Mouse (Mus musculus): ENCODE data around the gene Plekho1. TPM values are rescaled to one million over a fixed set of nuclear protein-coding genes. Genes with fewer than 3 reads are reported as not detected.

Gene Plekho1
- polyA plus RNA-seq (2012; rRNA removed; ENCODE audit: low replicate concordance) = 53.2 and 72.6 TPM in 2 replicates

DNA sequence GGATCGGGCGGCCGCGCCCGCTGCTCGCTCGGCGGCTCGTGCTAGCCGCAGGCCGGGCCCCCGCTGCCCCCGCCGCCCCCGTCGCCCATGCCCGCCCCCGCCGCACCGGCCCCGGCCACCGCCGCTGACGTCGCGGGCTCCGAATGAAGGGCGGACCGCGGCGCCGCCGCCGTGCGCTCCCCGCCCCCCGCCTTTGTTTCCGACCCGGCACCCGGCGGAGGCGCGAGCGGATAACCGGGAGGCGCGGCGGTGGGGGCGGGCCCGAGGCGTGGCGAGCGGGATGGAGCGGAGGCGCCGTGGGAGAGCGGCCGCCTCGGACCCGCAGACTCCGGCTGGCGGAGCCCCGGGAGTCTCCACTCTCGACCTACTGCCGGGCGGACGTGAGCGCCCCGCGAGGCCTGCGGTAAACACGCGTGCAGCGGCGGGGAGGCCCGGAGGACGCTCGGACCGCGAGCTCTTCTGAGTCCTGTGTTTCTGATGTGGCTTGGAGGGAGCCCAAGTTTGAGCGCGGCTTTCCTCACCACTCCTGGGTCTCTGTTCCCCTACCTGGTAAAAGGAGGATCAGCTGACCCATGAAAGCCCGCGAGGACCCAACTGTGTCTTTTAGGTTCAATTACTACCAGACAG, at the start of gene Plekho1:
TSS of gene Plekho1 (minus strand) at position 200 of the 627 bp plus-strand sequence.

Other genes with a start within 250 kb of the Plekho1 start
- gene Tars2, start 235.8 kb downstream of the Plekho1 start, polyA plus RNA-seq (2012; rRNA removed; ENCODE audit: low replicate concordance) = 30.0 and 32.6 TPM in 2 replicates
- gene Rprd2, start 177.1 kb downstream of the Plekho1 start, polyA plus RNA-seq (2012; rRNA removed; ENCODE audit: low replicate concordance) = 9.7 and 14.1 TPM in 2 replicates
- gene Prpf3, start 140.1 kb downstream of the Plekho1 start, polyA plus RNA-seq (2012; rRNA removed; ENCODE audit: low replicate concordance) = 6.4 and 21.3 TPM in 2 replicates
- 33.0 and 52.1 TPM in 2 replicates for gene Mrps21, start 124.5 kb downstream of the Plekho1 start, polyA plus RNA-seq (2012; rRNA removed; ENCODE audit: low replicate concordance)
- gene Ciart, start 113.8 kb downstream of the Plekho1 start, polyA plus RNA-seq (2012; rRNA removed; ENCODE audit: low replicate concordance) = 3.5 and 6.0 TPM in 2 replicates
- 7.6 and 27.9 TPM in 2 replicates for gene BC028528, start 104.0 kb downstream of the Plekho1 start, polyA plus RNA-seq (2012; rRNA removed; ENCODE audit: low replicate concordance)
- gene Aph1a, start 102.0 kb downstream of the Plekho1 start, polyA plus RNA-seq (2012; rRNA removed; ENCODE audit: low replicate concordance) = 141 and 158 TPM in 2 replicates
- gene Car14, start 91.3 kb downstream of the Plekho1 start, polyA plus RNA-seq (2012; rRNA removed; ENCODE audit: low replicate concordance) = 0.67 and 18.1 TPM in 2 replicates
- gene Anp32e, start 66.8 kb downstream of the Plekho1 start, polyA plus RNA-seq (2012; rRNA removed; ENCODE audit: low replicate concordance) = 8.2 and 8.7 TPM in 2 replicates
- 4.3 and 7.9 TPM in 2 replicates for gene Vps45, start 62.5 kb upstream of the Plekho1 start, polyA plus RNA-seq (2012; rRNA removed; ENCODE audit: low replicate concordance)
- 10.1 and 22.4 TPM in 2 replicates for gene Otud7b, start 108.5 kb upstream of the Plekho1 start, polyA plus RNA-seq (2012; rRNA removed; ENCODE audit: low replicate concordance)
- 10.8 and 22.4 TPM in 2 replicates for gene Mtmr11, start 166.0 kb upstream of the Plekho1 start, polyA plus RNA-seq (2012; rRNA removed; ENCODE audit: low replicate concordance)
- gene Sf3b4, start 176.3 kb upstream of the Plekho1 start, polyA plus RNA-seq (2012; rRNA removed; ENCODE audit: low replicate concordance) = 64.9 and 128 TPM in 2 replicates
- 1.4 and 1.5 TPM in 2 replicates for gene Sv2a, start 185.2 kb upstream of the Plekho1 start, polyA plus RNA-seq (2012; rRNA removed; ENCODE audit: low replicate concordance)
- 36.4 and 85.0 TPM in 2 replicates for gene Bola1, start 223.7 kb upstream of the Plekho1 start, polyA plus RNA-seq (2012; rRNA removed; ENCODE audit: low replicate concordance)
- 3.1 TPM in 1 of 2 replicates, not detected in the other for gene Hist2h2ab, start 223.9 kb upstream of the Plekho1 start, polyA plus RNA-seq (2012; rRNA removed; ENCODE audit: low replicate concordance)
- gene Hist2h2ac, start 224.9 kb upstream of the Plekho1 start, polyA plus RNA-seq (2012; rRNA removed; ENCODE audit: low replicate concordance) = 2.5 and 23.4 TPM in 2 replicates
- 4.8 and 7.8 TPM in 2 replicates for gene Hist2h2be, start 225.1 kb upstream of the Plekho1 start, polyA plus RNA-seq (2012; rRNA removed; ENCODE audit: low replicate concordance)
- 25.1 and 89.4 TPM in 2 replicates for gene Hist2h3c2, start 243.1 kb upstream of the Plekho1 start, polyA plus RNA-seq (2012; rRNA removed; ENCODE audit: low replicate concordance)
- gene Hist2h2aa2, start 244.3 kb upstream of the Plekho1 start, polyA plus RNA-seq (2012; rRNA removed; ENCODE audit: low replicate concordance) = 28.8 and 350 TPM in 2 replicates
- gene Hist2h2aa1, start 249.5 kb upstream of the Plekho1 start, polyA plus RNA-seq (2012; rRNA removed; ENCODE audit: low replicate concordance) = 270 and 607 TPM in 2 replicates

All from mammary gland, adult 2 months (tissue).